Mouse (Mus musculus): ENCODE measurements around the gene Slc35b1. TPM values are rescaled to one million over a fixed set of nuclear protein-coding genes. Genes with fewer than 3 reads are reported as not detected.

Slc35b1 gene
- polyA plus RNA-seq, 1 experiment from 2014 or later, result 90.5 TPM

DNA sequence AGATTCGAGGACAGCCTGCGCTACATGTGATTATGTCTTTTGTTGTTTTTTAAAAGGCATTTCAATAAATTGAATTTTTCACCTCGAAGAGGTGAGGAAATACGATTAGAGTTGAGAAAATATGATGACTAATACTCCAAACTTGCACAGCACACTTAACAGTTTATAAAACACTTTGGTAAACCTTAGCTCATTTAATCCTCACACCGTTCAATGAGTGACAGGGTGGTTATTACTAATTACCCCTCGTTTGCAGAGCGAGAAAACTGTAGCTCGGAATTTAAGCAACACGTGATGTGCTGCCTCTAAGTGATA, 531 bp upstream of the Slc35b1 start:
- ATAC-seq (replicated peaks; ENCODE audit: low FRiP score, low TSS enrichment, low read depth) (no peak), DNase-seq (ENCODE audit: low spot score) (no peak)
- Histone ChIP-seq H3K4me2 (ENCODE audit: low read length) (peak overlapping the region; percentile 76), H3K9me3 (ENCODE audit: control insufficient read depth, low read length) (no peaks in the 10 kb centered on the region), H3K4me1 (replicated peaks; ENCODE audit: control insufficient read depth, insufficient read depth, low read length) (peaks cover 6% of the 10 kb centered on the region; the same call in 1 of the 2 replicates), H3K27ac (ENCODE audit: low read depth) (peak overlapping the region; percentile 93; the same call in 1 of the 2 replicates), H3K9ac (ENCODE audit: low read length) (peak overlapping the region; percentile 39), H3K4me3 (ENCODE audit: low read depth, low read length) (peak overlapping the region; percentile 99), H3K36me3 (ENCODE audit: control insufficient read depth, insufficient read depth, low read length) (peaks cover 47% of the 10 kb centered on the region), H3K27me3 (replicated peaks; ENCODE audit: control insufficient read depth, insufficient read depth, low read length) (no peaks in the 10 kb centered on the region)
- WGBS, result 39% methylated on average over 9 of the region's 9 CpGs

- H3K27me3 ChIP-seq (replicated peaks; ENCODE audit: control insufficient read depth, insufficient read depth, low read length), result no peaks in the 10 kb centered on the region
- ATAC-seq (replicated peaks; ENCODE audit: low FRiP score, low TSS enrichment, low read depth), result peak; percentile 8; the same call in 1 of the 2 replicates
- peaks cover 6% of the 10 kb centered on the region; the same call in 1 of the 2 replicates for H3K4me1 ChIP-seq (replicated peaks; ENCODE audit: control insufficient read depth, insufficient read depth, low read length)
- no peak for DNase-seq (ENCODE audit: low spot score)
- peaks cover 53% of the 10 kb centered on the region for H3K36me3 ChIP-seq (ENCODE audit: control insufficient read depth, insufficient read depth, low read length)
- peak overlapping the region; percentile 97 for H3K9ac ChIP-seq (ENCODE audit: low read length)
- H3K4me2 ChIP-seq (ENCODE audit: low read length), result peak overlapping the region; percentile 76
- H3K27ac ChIP-seq (ENCODE audit: low read depth), result peak overlapping the region; percentile 93
- H3K4me3 ChIP-seq (ENCODE audit: low read depth, low read length), result peak overlapping the region; percentile 99
- no peaks in the 10 kb centered on the region for H3K9me3 ChIP-seq (ENCODE audit: control insufficient read depth, low read length)
- WGBS, result under 1% methylated on average over 14 of the region's 14 CpGs
Measured at GRCm38 (mm10) chr11:95384973-95385320, 455 bp downstream of the Slc35b1 start.

DNA sequence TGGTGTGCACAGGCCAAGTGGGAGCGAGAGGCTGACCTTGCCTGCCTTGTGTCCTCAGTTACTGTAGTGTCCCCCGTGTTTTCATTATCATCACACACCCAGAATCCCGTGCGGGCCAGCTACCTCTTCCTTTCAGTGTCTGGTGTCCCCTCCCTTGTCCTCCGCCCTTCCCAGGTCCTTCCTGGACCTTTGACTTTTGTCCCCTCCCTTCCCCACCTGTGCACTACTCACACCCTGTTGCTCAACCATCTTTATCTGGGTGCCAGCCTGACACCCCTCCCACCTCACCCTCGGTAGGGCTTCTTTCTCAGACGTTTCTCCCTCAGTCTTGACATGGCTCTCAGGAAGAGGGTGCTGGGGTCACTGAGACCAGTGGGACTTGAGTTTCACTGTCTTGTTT, 2.9 kb downstream of the Slc35b1 start:
- no peak overlapping the region for H3K4me2 ChIP-seq (ENCODE audit: low read length)
- H3K27ac ChIP-seq (ENCODE audit: low read depth), result no peak overlapping the region
- H3K4me3 ChIP-seq (ENCODE audit: low read depth, low read length), result no peak overlapping the region
- DNase-seq (ENCODE audit: low spot score) (no peak), ATAC-seq (replicated peaks; ENCODE audit: low FRiP score, low TSS enrichment, low read depth) (no peak)
- 88% methylated on average over 7 of the region's 7 CpGs for WGBS
- H3K9me3 ChIP-seq (ENCODE audit: control insufficient read depth, low read length), result no peaks in the 10 kb centered on the region
- no peak overlapping the region for H3K9ac ChIP-seq (ENCODE audit: low read length)
- no peaks in the 10 kb centered on the region for H3K27me3 ChIP-seq (replicated peaks; ENCODE audit: control insufficient read depth, insufficient read depth, low read length)
- peaks cover 61% of the 10 kb centered on the region for H3K36me3 ChIP-seq (ENCODE audit: control insufficient read depth, insufficient read depth, low read length)
- peaks cover 6% of the 10 kb centered on the region; the same call in 1 of the 2 replicates for H3K4me1 ChIP-seq (replicated peaks; ENCODE audit: control insufficient read depth, insufficient read depth, low read length)

DNA sequence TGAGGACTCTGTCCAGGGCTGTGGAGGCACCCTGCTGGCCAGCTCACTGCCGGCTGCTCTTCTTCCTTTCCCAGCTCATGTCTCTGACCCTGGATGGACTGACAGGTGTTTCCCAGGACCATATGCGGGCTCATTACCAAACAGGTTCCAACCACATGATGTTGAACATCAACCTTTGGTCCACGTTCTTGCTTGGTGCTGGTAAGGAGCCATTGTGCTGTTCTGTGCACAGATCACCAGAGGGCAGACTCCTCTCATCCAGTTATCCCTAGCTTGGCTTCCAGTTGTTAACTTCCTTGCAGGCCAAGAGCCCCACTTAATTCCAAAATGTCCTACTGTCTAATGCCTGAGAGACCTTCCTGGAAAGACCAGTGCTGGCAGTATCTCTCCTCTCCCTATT, 4.5 kb downstream of the Slc35b1 start:
- Histone ChIP-seq H3K4me3 (ENCODE audit: low read depth, low read length) (no peak overlapping the region), H3K4me2 (ENCODE audit: low read length) (no peak overlapping the region), H3K27ac (ENCODE audit: low read depth) (no peak overlapping the region), H3K27me3 (replicated peaks; ENCODE audit: control insufficient read depth, insufficient read depth, low read length) (no peaks in the 10 kb centered on the region), H3K4me1 (replicated peaks; ENCODE audit: control insufficient read depth, insufficient read depth, low read length) (peaks cover 6% of the 10 kb centered on the region; the same call in 1 of the 2 replicates), H3K9me3 (ENCODE audit: control insufficient read depth, low read length) (no peaks in the 10 kb centered on the region), H3K9ac (ENCODE audit: low read length) (no peak overlapping the region), H3K36me3 (ENCODE audit: control insufficient read depth, insufficient read depth, low read length) (peaks cover 63% of the 10 kb centered on the region)
- DNase-seq (ENCODE audit: low spot score) (no peak), ATAC-seq (replicated peaks; ENCODE audit: low FRiP score, low TSS enrichment, low read depth) (no peak)
- 73% methylated on average over 3 of the region's 3 CpGs for WGBS

- WGBS, result 90% methylated on average over 6 of the region's 6 CpGs
- H3K36me3 ChIP-seq (ENCODE audit: control insufficient read depth, insufficient read depth, low read length), result peaks cover 63% of the 10 kb centered on the region
- no peak for ATAC-seq (replicated peaks; ENCODE audit: low FRiP score, low TSS enrichment, low read depth)
Measured at GRCm38 (mm10) chr11:95390420-95390819, 5.9 kb downstream of the Slc35b1 start.

GRCm38 (mm10) chr11:95391201-95391600, 6.7 kb downstream of the Slc35b1 start:
- H3K4me3 ChIP-seq (ENCODE audit: low read depth, low read length), result no peak overlapping the region
- no peak overlapping the region for H3K4me2 ChIP-seq (ENCODE audit: low read length)
- H3K27ac ChIP-seq (ENCODE audit: low read depth), result no peak overlapping the region
- peaks cover 62% of the 10 kb centered on the region for H3K36me3 ChIP-seq (ENCODE audit: control insufficient read depth, insufficient read depth, low read length)
- H3K27me3 ChIP-seq (replicated peaks; ENCODE audit: control insufficient read depth, insufficient read depth, low read length), result no peaks in the 10 kb centered on the region
- DNase-seq (ENCODE audit: low spot score), result no peak
- no peak for ATAC-seq (replicated peaks; ENCODE audit: low FRiP score, low TSS enrichment, low read depth)
- H3K4me1 ChIP-seq (replicated peaks; ENCODE audit: control insufficient read depth, insufficient read depth, low read length), result no peaks in the 10 kb centered on the region
- WGBS, result 79% methylated on average over 4 of the region's 4 CpGs
- H3K9me3 ChIP-seq (ENCODE audit: control insufficient read depth, low read length), result no peaks in the 10 kb centered on the region
- no peak overlapping the region for H3K9ac ChIP-seq (ENCODE audit: low read length)

More at GRCm38 (mm10) chr11:95390420-95390819, 5.9 kb downstream of the Slc35b1 start:
- DNase-seq (ENCODE audit: low spot score), result no peak
- no peak overlapping the region for H3K4me2 ChIP-seq (ENCODE audit: low read length)
- H3K4me3 ChIP-seq (ENCODE audit: low read depth, low read length), result no peak overlapping the region
- no peak overlapping the region for H3K27ac ChIP-seq (ENCODE audit: low read depth)
- H3K9ac ChIP-seq (ENCODE audit: low read length), result no peak overlapping the region
- H3K27me3 ChIP-seq (replicated peaks; ENCODE audit: control insufficient read depth, insufficient read depth, low read length), result no peaks in the 10 kb centered on the region
- H3K9me3 ChIP-seq (ENCODE audit: control insufficient read depth, low read length), result no peaks in the 10 kb centered on the region
- H3K4me1 ChIP-seq (replicated peaks; ENCODE audit: control insufficient read depth, insufficient read depth, low read length), result peaks cover 4% of the 10 kb centered on the region; the same call in 1 of the 2 replicates

GRCm38 (mm10) chr11:95391743-95392142, 7.3 kb downstream of the Slc35b1 start:
- no peak for ATAC-seq (replicated peaks; ENCODE audit: low FRiP score, low TSS enrichment, low read depth)

DNA sequence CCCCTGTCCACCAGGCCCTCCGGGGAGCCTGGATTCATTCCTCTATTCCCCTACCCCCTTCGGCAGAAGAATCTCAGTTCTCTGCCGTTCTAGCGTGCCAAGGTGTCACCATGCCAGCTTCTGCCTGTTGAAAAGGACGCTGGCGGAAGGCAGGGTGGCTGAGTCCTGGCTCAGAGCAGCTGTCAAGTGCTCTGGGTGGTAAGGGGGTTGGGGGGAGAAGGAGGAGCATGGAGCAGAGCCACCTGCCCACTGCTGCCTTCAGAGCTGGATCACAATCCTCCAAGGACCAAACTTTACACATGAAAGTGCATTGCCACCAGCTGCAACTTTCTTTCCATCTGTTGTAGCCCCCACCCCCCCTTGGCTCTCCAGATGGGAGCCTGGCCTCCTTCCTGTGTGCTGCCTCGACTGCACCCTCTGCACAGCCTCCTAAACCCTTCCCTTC, 7.8 kb downstream of the Slc35b1 start:
- ATAC-seq (replicated peaks; ENCODE audit: low FRiP score, low TSS enrichment, low read depth), result no peak
- WGBS, result 61% methylated on average over 7 of the region's 7 CpGs
- H3K27me3 ChIP-seq (replicated peaks; ENCODE audit: control insufficient read depth, insufficient read depth, low read length), result no peaks in the 10 kb centered on the region
- H3K36me3 ChIP-seq (ENCODE audit: control insufficient read depth, insufficient read depth, low read length), result peaks cover 53% of the 10 kb centered on the region
- no peaks in the 10 kb centered on the region for H3K9me3 ChIP-seq (ENCODE audit: control insufficient read depth, low read length)
- H3K4me2 ChIP-seq (ENCODE audit: low read length), result no peak overlapping the region
- no peak for DNase-seq (ENCODE audit: low spot score)
- no peak overlapping the region for H3K4me3 ChIP-seq (ENCODE audit: low read depth, low read length)
- H3K9ac ChIP-seq (ENCODE audit: low read length), result no peak overlapping the region
- H3K4me1 ChIP-seq (replicated peaks; ENCODE audit: control insufficient read depth, insufficient read depth, low read length), result no peaks in the 10 kb centered on the region
- no peak overlapping the region for H3K27ac ChIP-seq (ENCODE audit: low read depth)

More at GRCm38 (mm10) chr11:95391743-95392142, 7.3 kb downstream of the Slc35b1 start:
- no peak for DNase-seq (ENCODE audit: low spot score)
- Histone ChIP-seq H3K4me3 (ENCODE audit: low read depth, low read length) (no peak overlapping the region), H3K27ac (ENCODE audit: low read depth) (no peak overlapping the region), H3K9me3 (ENCODE audit: control insufficient read depth, low read length) (no peaks in the 10 kb centered on the region), H3K27me3 (replicated peaks; ENCODE audit: control insufficient read depth, insufficient read depth, low read length) (no peaks in the 10 kb centered on the region), H3K36me3 (ENCODE audit: control insufficient read depth, insufficient read depth, low read length) (peaks cover 57% of the 10 kb centered on the region), H3K9ac (ENCODE audit: low read length) (no peak overlapping the region), H3K4me1 (replicated peaks; ENCODE audit: control insufficient read depth, insufficient read depth, low read length) (no peaks in the 10 kb centered on the region), H3K4me2 (ENCODE audit: low read length) (no peak overlapping the region)
- WGBS, result 69% methylated on average over 5 of the region's 5 CpGs

DNA sequence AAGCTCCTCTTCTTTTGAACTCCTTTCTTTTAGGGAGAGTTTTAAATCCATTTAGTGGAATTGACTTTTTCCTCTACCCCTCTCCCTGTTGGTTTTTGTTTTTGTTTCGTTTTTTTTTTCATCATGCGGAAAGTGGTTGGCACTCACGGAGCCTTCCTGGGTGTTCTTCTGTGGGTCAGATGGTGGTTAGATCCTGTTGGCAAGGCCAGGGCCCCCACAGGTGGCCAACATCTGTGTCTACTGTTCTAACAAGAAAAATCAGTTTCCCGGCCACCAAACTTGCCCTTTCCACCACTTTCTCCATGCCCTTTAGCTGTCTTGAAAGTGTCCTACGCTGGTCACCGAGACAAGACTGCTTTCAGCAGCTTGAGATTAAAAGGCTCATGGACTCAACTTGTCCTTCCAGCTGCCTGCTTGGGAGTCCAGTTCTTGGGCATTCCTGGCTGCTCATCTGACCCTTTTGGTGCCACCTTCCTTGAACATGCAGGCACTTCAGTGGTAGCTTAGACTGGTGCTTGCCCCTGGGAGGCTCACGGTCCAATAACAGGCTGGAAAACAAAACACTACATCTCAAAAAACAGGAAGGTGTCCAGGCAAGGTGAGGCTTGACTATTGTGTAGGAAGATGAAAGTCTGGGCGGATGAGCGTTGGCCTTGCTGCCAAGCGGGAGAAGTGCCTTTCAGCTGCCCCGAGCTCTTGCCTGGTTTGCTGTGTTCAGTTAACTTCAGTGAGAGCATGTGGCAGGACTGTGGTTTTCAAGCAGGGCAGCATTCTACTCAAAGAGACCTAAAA, 8.4 kb downstream of the Slc35b1 start:
- H3K27me3 ChIP-seq (replicated peaks; ENCODE audit: control insufficient read depth, insufficient read depth, low read length), result no peaks in the 10 kb centered on the region
- no peak overlapping the region for H3K9ac ChIP-seq (ENCODE audit: low read length)
- no peak overlapping the region for H3K4me2 ChIP-seq (ENCODE audit: low read length)
- no peaks in the 10 kb centered on the region for H3K9me3 ChIP-seq (ENCODE audit: control insufficient read depth, low read length)
- DNase-seq (ENCODE audit: low spot score) (no peak), ATAC-seq (replicated peaks; ENCODE audit: low FRiP score, low TSS enrichment, low read depth) (no peak)
- H3K27ac ChIP-seq (ENCODE audit: low read depth), result no peak overlapping the region
- peaks cover 46% of the 10 kb centered on the region for H3K36me3 ChIP-seq (ENCODE audit: control insufficient read depth, insufficient read depth, low read length)
- WGBS, result 75% methylated on average over 11 of the region's 11 CpGs
- no peak overlapping the region for H3K4me3 ChIP-seq (ENCODE audit: low read depth, low read length)
- no peaks in the 10 kb centered on the region for H3K4me1 ChIP-seq (replicated peaks; ENCODE audit: control insufficient read depth, insufficient read depth, low read length)
